Mouse (Mus musculus): ENCODE measurements at regions not wholly inside any gene's neighbourhood (a gene's known extent, or its start where the extent isn't known, plus 50 kb on each side); places are given as distances from the start of the nearest gene placed in this dataset.

DNA sequence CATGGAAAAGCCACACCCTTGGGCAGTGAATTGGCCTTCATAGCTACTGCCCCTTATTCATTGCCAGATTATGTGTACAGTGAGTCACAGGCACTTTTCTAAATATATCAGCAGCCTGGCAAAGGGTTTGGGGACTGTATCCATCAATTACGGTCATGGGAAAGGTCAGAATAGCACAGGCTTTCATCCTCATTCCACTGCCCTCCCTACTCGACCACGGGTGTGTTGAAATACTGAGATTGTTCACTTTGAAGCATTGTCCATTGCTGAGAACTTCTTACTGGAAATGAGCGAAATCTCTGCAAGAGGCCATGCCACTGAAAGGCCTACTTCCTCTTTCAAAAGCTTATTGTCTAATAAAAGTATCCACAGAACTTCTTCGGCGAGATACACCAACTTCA is 242.9 kb downstream of the Ahr start:
- TF ChIP-seq CTCF (IDR thresholded peaks at IDR 0.05), result no peak
- H3K4me2 ChIP-seq (ENCODE audit: low read depth, low read length, poor library complexity, severe bottlenecking), result no peak overlapping the region
- ATAC-seq (ENCODE audit: low FRiP score) (no peak), DNase-seq (ENCODE audit: low spot score) (no peak)
- H3K9me3 ChIP-seq (ENCODE audit: low read length), result no peaks in the 10 kb centered on the region
- H3K4me3 ChIP-seq (ENCODE audit: low read depth, low read length), result no peak overlapping the region
- H3K27me3 ChIP-seq (ENCODE audit: insufficient read depth, low read length), result no peaks in the 10 kb centered on the region
- H3K4me1 ChIP-seq (ENCODE audit: insufficient read depth, low read length), result no peaks in the 10 kb centered on the region
- H3K9ac ChIP-seq (replicated peaks; ENCODE audit: low read length, poor library complexity, severe bottlenecking), result no peak overlapping the region
- 86% methylated on average over 6 of the region's 6 CpGs for WGBS
- no peak overlapping the region for H3K27ac ChIP-seq (ENCODE audit: low read depth, low read length)
- no peaks in the 10 kb centered on the region for H3K36me3 ChIP-seq (ENCODE audit: insufficient read depth, low read length)

GRCm38 (mm10) chr12:35287974-35288373 is 241.0 kb downstream of the Snx13 start:
- ATAC-seq (ENCODE audit: low FRiP score) (no peak), DNase-seq (ENCODE audit: low spot score) (no peak)
- Histone ChIP-seq H3K27ac (ENCODE audit: low read depth, low read length) (no peak overlapping the region), H3K36me3 (ENCODE audit: insufficient read depth, low read length) (no peaks in the 10 kb centered on the region), H3K4me2 (ENCODE audit: low read depth, low read length, poor library complexity, severe bottlenecking) (no peak overlapping the region), H3K4me3 (ENCODE audit: low read depth, low read length) (no peak overlapping the region), H3K4me1 (ENCODE audit: insufficient read depth, low read length) (0 out of 2 replicates have a peak, but pooled peaks cover 3% of the 10 kb centered on the region), H3K27me3 (ENCODE audit: insufficient read depth, low read length) (no peaks in the 10 kb centered on the region), H3K9ac (replicated peaks; ENCODE audit: low read length, poor library complexity, severe bottlenecking) (no peak overlapping the region), H3K9me3 (ENCODE audit: low read length) (no peaks in the 10 kb centered on the region)
- no peak for TF ChIP-seq CTCF (IDR thresholded peaks at IDR 0.05)
- WGBS, result 70% methylated on average over 2 of the region's 2 CpGs

DNA sequence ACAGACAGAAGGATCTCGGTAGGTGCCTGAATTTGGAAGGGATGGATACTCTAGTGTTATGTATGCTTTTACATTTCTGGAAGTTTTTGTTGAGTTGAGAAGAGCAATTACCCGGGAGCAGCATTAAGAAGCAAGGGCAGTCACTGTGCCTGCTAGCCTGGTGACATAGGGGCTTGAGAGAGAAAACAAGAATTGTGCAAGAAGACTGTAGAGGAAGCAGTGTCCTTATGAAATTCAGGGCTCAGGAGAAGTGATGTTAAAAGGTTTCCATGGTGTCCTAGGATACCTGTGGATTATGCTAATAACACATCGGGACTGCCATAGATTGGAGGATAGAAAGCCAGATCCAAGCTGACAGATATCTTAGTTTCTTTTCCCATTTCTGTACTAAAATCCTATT is 240.6 kb downstream of the Snx13 start:
- TF ChIP-seq CTCF (IDR thresholded peaks at IDR 0.05), result no peak
- WGBS, result 79% methylated on average over 3 of the region's 3 CpGs
- Histone ChIP-seq H3K9me3 (ENCODE audit: low read length) (no peaks in the 10 kb centered on the region), H3K36me3 (ENCODE audit: insufficient read depth, low read length) (no peaks in the 10 kb centered on the region), H3K27me3 (ENCODE audit: insufficient read depth, low read length) (no peaks in the 10 kb centered on the region), H3K4me3 (ENCODE audit: low read depth, low read length) (no peak overlapping the region), H3K9ac (replicated peaks; ENCODE audit: low read length, poor library complexity, severe bottlenecking) (no peak overlapping the region), H3K4me2 (ENCODE audit: low read depth, low read length, poor library complexity, severe bottlenecking) (no peak overlapping the region), H3K4me1 (ENCODE audit: insufficient read depth, low read length) (0 out of 2 replicates have a peak, but pooled peaks cover 3% of the 10 kb centered on the region), H3K27ac (ENCODE audit: low read depth, low read length) (no peak overlapping the region)
- no peak for ATAC-seq (ENCODE audit: low FRiP score)
- no peak for DNase-seq (ENCODE audit: low spot score)

DNA sequence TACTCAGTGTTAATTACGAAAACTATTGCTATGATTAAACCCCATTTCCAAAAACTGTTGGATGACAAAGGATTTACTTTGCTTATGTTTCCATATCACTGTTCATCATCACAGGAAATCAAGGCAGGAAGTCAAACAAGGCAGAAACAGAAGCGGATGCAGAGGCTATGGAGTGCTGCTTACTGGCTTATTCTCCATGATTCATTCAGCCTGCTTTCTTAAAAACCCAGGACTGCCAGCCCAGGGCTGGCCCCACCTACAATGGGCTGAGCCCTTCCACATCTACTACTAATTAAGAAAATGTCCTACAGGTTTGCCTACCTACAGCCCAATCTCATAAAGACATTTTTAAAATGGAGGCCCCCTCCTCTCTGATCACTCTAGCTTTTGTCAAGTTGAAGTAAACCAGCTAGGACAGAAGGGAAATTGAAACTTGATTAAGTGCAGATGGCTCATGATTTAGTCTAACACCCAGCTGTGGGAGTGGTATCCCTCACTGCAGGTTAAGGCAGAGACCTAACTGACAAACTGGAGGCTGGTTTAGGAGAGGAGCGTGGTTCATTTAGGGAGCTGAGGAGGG is 240.1 kb downstream of the Snx13 start:
- DNase-seq (ENCODE audit: low spot score), result no peak
- Histone ChIP-seq H3K36me3 (ENCODE audit: insufficient read depth, low read length) (no peaks in the 10 kb centered on the region), H3K27ac (ENCODE audit: low read depth, low read length) (no peak overlapping the region), H3K9ac (replicated peaks; ENCODE audit: low read length, poor library complexity, severe bottlenecking) (no peak overlapping the region), H3K4me2 (ENCODE audit: low read depth, low read length, poor library complexity, severe bottlenecking) (no peak overlapping the region), H3K4me1 (ENCODE audit: insufficient read depth, low read length) (0 out of 2 replicates have a peak, but pooled peaks cover 3% of the 10 kb centered on the region), H3K9me3 (ENCODE audit: low read length) (no peaks in the 10 kb centered on the region), H3K27me3 (ENCODE audit: insufficient read depth, low read length) (no peaks in the 10 kb centered on the region), H3K4me3 (ENCODE audit: low read depth, low read length) (no peak overlapping the region)
- TF ChIP-seq CTCF (IDR thresholded peaks at IDR 0.05), result no peak
- no peak for ATAC-seq (ENCODE audit: low FRiP score)
- 93% methylated on average over 3 of the region's 3 CpGs for WGBS

- no peak for ATAC-seq (ENCODE audit: low FRiP score)
- 75% methylated on average over 2 of the region's 2 CpGs for WGBS
These were observed 237.4 kb downstream of the Snx13 start for GRCm38 (mm10) chr12:35284345-35284744.

GRCm38 (mm10) chr12:35283925-35284324 is 236.9 kb downstream of the Snx13 start:
- no peaks in the 10 kb centered on the region for H3K9me3 ChIP-seq (ENCODE audit: low read length)
- H3K4me1 ChIP-seq (ENCODE audit: insufficient read depth, low read length), result 0 out of 2 replicates have a peak, but pooled peaks cover 3% of the 10 kb centered on the region
- no peaks in the 10 kb centered on the region for H3K36me3 ChIP-seq (ENCODE audit: insufficient read depth, low read length)
- no peak overlapping the region for H3K4me3 ChIP-seq (ENCODE audit: low read depth, low read length)
- H3K9ac ChIP-seq (replicated peaks; ENCODE audit: low read length, poor library complexity, severe bottlenecking), result no peak overlapping the region
- no peaks in the 10 kb centered on the region for H3K27me3 ChIP-seq (ENCODE audit: insufficient read depth, low read length)
- H3K4me2 ChIP-seq (ENCODE audit: low read depth, low read length, poor library complexity, severe bottlenecking), result no peak overlapping the region
- 42% methylated on average over 5 of the region's 5 CpGs for WGBS
- ATAC-seq (ENCODE audit: low FRiP score), result no peak
- no peak for DNase-seq (ENCODE audit: low spot score)
- no peak overlapping the region for H3K27ac ChIP-seq (ENCODE audit: low read depth, low read length)
- no peak for TF ChIP-seq CTCF (IDR thresholded peaks at IDR 0.05)

More at GRCm38 (mm10) chr12:35284345-35284744, 237.4 kb downstream of the Snx13 start:
- no peak for TF ChIP-seq CTCF (IDR thresholded peaks at IDR 0.05)
- Histone ChIP-seq H3K4me2 (ENCODE audit: low read depth, low read length, poor library complexity, severe bottlenecking) (no peak overlapping the region), H3K36me3 (ENCODE audit: insufficient read depth, low read length) (no peaks in the 10 kb centered on the region), H3K9ac (replicated peaks; ENCODE audit: low read length, poor library complexity, severe bottlenecking) (no peak overlapping the region), H3K4me3 (ENCODE audit: low read depth, low read length) (no peak overlapping the region), H3K4me1 (ENCODE audit: insufficient read depth, low read length) (0 out of 2 replicates have a peak, but pooled peaks cover 3% of the 10 kb centered on the region), H3K9me3 (ENCODE audit: low read length) (no peaks in the 10 kb centered on the region), H3K27me3 (ENCODE audit: insufficient read depth, low read length) (no peaks in the 10 kb centered on the region), H3K27ac (ENCODE audit: low read depth, low read length) (no peak overlapping the region)
- no peak for DNase-seq (ENCODE audit: low spot score)

Measured in midbrain, postnatal 0 days (tissue).